Mouse (Mus musculus) MEL (cell line): ENCODE data around the gene Scarb2. TPM values are rescaled to one million over a fixed set of nuclear protein-coding genes. Genes with fewer than 3 reads are reported as not detected.

Source experiments
- DNase-seq: peaks from one replicate; pipeline ENCODE4 v3.0.0; 2011; ENCODE audit warnings: low read depth, low spot score
- H3K27ac ChIP-seq: 2 replicates; pipeline ENCODE4 v1.5.1; 2012; ENCODE audit warnings: low read depth, mild to moderate bottlenecking, control low read depth, low read length, moderate library complexity; ENCODE audit not compliant: control insufficient read depth
- H3K27me3 ChIP-seq, 2 experiments: fragments of 150-350 bp in 1 of 2; sonication (generic) in 1 of 2; 2 replicates each; pipeline ENCODE4 v1.6.1; 2012; ENCODE audit warnings: low read length in 2 of 2, mild to moderate bottlenecking in 2 of 2, improper control_type of control experiment in 1 of 2, moderate library complexity in 1 of 2; ENCODE audit not compliant: insufficient read depth in 2 of 2, control insufficient read depth in 1 of 2
- H3K36me3 ChIP-seq, 2 experiments: 2 replicates each; pipeline ENCODE4 v1.6.1; 2012 to 2014; ENCODE audit warnings: low read length in 2 of 2, improper control_type of control experiment in 1 of 2, inconsistent platforms in 1 of 2, mild to moderate bottlenecking in 1 of 2; ENCODE audit not compliant: insufficient read depth in 2 of 2, control insufficient read depth in 1 of 2
- H3K4me1 ChIP-seq, 2 experiments: fragments of 150-350 bp in 1 of 2; sonication (generic) in 1 of 2; 2 replicates each; pipeline ENCODE4 v1.6.1; 2012; ENCODE audit warnings: low read length in 2 of 2, improper control_type of control experiment in 1 of 2, mild to moderate bottlenecking in 1 of 2; ENCODE audit not compliant: insufficient read depth in 2 of 2, control insufficient read depth in 1 of 2
- H3K4me3 ChIP-seq, 2 experiments: fragments of 150-350 bp in 1 of 2; sonication (generic) in 1 of 2; 2 replicates each; pipeline ENCODE4 v1.5.1; 2012; ENCODE audit warnings: low read depth in 2 of 2, low read length in 2 of 2, mild to moderate bottlenecking in 2 of 2, moderate library complexity in 2 of 2, control low read depth in 1 of 2, improper control_type of control experiment in 1 of 2; ENCODE audit not compliant: control insufficient read depth in 1 of 2, insufficient read depth in 1 of 2
- H3K79me2 ChIP-seq: 2 replicates; pipeline ENCODE4 v1.6.1; 2012; ENCODE audit warnings: mild to moderate bottlenecking, low read length, moderate library complexity; ENCODE audit not compliant: control insufficient read depth, poor library complexity, insufficient read depth
- H3K9ac ChIP-seq: 2 replicates; pipeline ENCODE4 v1.6.1; 2012; ENCODE audit warnings: low read depth, mild to moderate bottlenecking, control low read depth, low read length, moderate library complexity; ENCODE audit not compliant: control insufficient read depth, poor library complexity, severe bottlenecking
- H3K9me3 ChIP-seq: fragments of 150-350 bp; sonication (generic); replicated peaks from 2 replicates; pipeline ENCODE4 v1.6.1; 2012; ENCODE audit warnings: mild to moderate bottlenecking, low read length, improper control_type of control experiment, moderate library complexity; ENCODE audit not compliant: insufficient read depth
- ELF1 ChIP-seq: IDR thresholded peaks from 2 replicates; pipeline ENCODE4 v1.6.1; 2014; ENCODE audit warnings: low read depth, mild to moderate bottlenecking, inconsistent platforms, low read length, improper control_type of control experiment, moderate library complexity
- EP300 ChIP-seq, 2 experiments: IDR thresholded peaks; 2 replicates each; pipeline ENCODE4 v1.6.1; 2011; ENCODE audit warnings: improper control_type of control experiment in 2 of 2, low read length in 2 of 2, low read depth in 1 of 2, mild to moderate bottlenecking in 1 of 2
- HCFC1 ChIP-seq: IDR thresholded peaks from 2 replicates; pipeline ENCODE4 v1.6.1; 2012; ENCODE audit warnings: low read depth, mild to moderate bottlenecking, inconsistent platforms, low read length, improper control_type of control experiment, moderate library complexity
- MAFK ChIP-seq: IDR thresholded peaks from 2 replicates; pipeline ENCODE4 v1.6.1; 2011; ENCODE audit warnings: low read depth, mild to moderate bottlenecking, low read length, improper control_type of control experiment, borderline replicate concordance
- MAZ ChIP-seq: IDR thresholded peaks from 2 replicates; pipeline ENCODE4 v1.6.1; 2012; ENCODE audit warnings: low read depth, mild to moderate bottlenecking, inconsistent platforms, low read length, improper control_type of control experiment
- MYC ChIP-seq: IDR thresholded peaks from 2 replicates; pipeline ENCODE4 v1.6.1; 2011; ENCODE audit warnings: low read depth, mild to moderate bottlenecking, low read length, improper control_type of control experiment, moderate library complexity
- POLR2AphosphoS5 ChIP-seq: IDR thresholded peaks from 2 replicates; pipeline ENCODE4 v1.6.1; 2012; ENCODE audit warnings: low read depth, borderline replicate concordance, mild to moderate bottlenecking, inconsistent platforms, low read length, moderate library complexity, mixed read lengths
- RAD21 ChIP-seq: IDR thresholded peaks from 2 replicates; pipeline ENCODE4 v1.6.1; 2011; ENCODE audit warnings: mild to moderate bottlenecking, low read depth, low read length, improper control_type of control experiment
- SIN3A ChIP-seq: IDR thresholded peaks from 2 replicates; pipeline ENCODE4 v1.6.1; 2012; ENCODE audit warnings: low read length, improper control_type of control experiment, inconsistent platforms
- TAL1 ChIP-seq: IDR thresholded peaks from 2 replicates; pipeline ENCODE4 v1.6.1; 2012; ENCODE audit warnings: mild to moderate bottlenecking, inconsistent platforms, low read length, moderate library complexity, mixed read lengths
- TCF12 ChIP-seq: IDR thresholded peaks from 2 replicates; pipeline ENCODE4 v1.6.1; 2014; ENCODE audit warnings: low read depth, mild to moderate bottlenecking, inconsistent platforms, low read length, improper control_type of control experiment, moderate library complexity
- USF1 ChIP-seq: IDR thresholded peaks from 2 replicates; pipeline ENCODE4 v1.6.1; 2014; ENCODE audit warnings: low read depth, mild to moderate bottlenecking, inconsistent platforms, low read length, improper control_type of control experiment, moderate library complexity
- USF2 ChIP-seq, 2 experiments: IDR thresholded peaks; 2 replicates each; pipeline ENCODE4 v1.6.1; 2011 to 2012; ENCODE audit warnings: improper control_type of control experiment in 2 of 2, low read length in 2 of 2, borderline replicate concordance in 1 of 2, inconsistent platforms in 1 of 2, low read depth in 1 of 2, mild to moderate bottlenecking in 1 of 2; ENCODE audit not compliant: insufficient read depth in 1 of 2
- ZC3H11A ChIP-seq: IDR thresholded peaks from 2 replicates; pipeline ENCODE4 v1.6.1; 2012; ENCODE audit warnings: low read depth, mild to moderate bottlenecking, inconsistent platforms, low read length, improper control_type of control experiment
- ZKSCAN1 ChIP-seq: IDR thresholded peaks from 2 replicates; pipeline ENCODE4 v1.6.1; 2012; ENCODE audit warnings: low read depth, mild to moderate bottlenecking, inconsistent platforms, low read length, improper control_type of control experiment, moderate library complexity
- polyA plus RNA-seq, 2 experiments: library from polyadenylated mRNA; stranded (reverse) in 1 of 2; unstranded in 1 of 2; fragments of >175 nt in 1 of 2; fragments of >200 nt in 1 of 2; gene quantifications; 2 replicates each; pipeline versions ENCODE4 v1.2.1 to v1.2.4; 2012; ENCODE audit warnings: low replicate concordance in 2 of 2, low read depth in 1 of 2; ENCODE audit not compliant: insufficient read length in 2 of 2, insufficient read depth in 1 of 2, missing spikeins in 1 of 2
- total RNA-seq: library from RNA; depleted of rRNA; stranded (reverse); fragments of 300-350 nt; gene quantifications from 2 replicates; pipeline ENCODE4 v1.2.3, GENCODE M21; 2012; rRNA removed

Scarb2 gene
- total and polyA plus RNA-seq, 3 experiments, result 13.6 to 16.5 TPM; not detected in 1

- no peaks in the 10 kb centered on the region; a peak in 1 of 4 replicates for H3K27me3 ChIP-seq
- no peaks in the 10 kb centered on the region for H3K79me2 ChIP-seq
- DNase-seq, result no peak
- TF ChIP-seq MAFK (no peak), EP300 (IDR thresholded peaks at IDR 0.05; ENCODE audit: low read depth in 1 of 2, low read length in 2 of 2) (no peak), SIN3A (no peak), RAD21 (no peak), HCFC1 (no peak), USF1 (no peak), MAZ (no peak), TAL1 (no peak), USF2 (IDR thresholded peaks at IDR 0.05; ENCODE audit: borderline replicate concordance in 1 of 2, insufficient read depth in 1 of 2, low read depth in 1 of 2, low read length in 2 of 2) (no peak), MYC (no peak), POLR2AphosphoS5 (no peak), ELF1 (no peak), ZC3H11A (no peak), TCF12 (no peak), ZKSCAN1 (no peak)
- H3K36me3 ChIP-seq, result peaks cover 0 to 14% of the 10 kb centered on the region in 2 experiments; a peak in 2 of 4 replicates
- H3K4me3 ChIP-seq, result no peak overlapping the region
- H3K4me1 ChIP-seq, result peaks cover 0 to 18% of the 10 kb centered on the region in 2 experiments; a peak in 2 of 4 replicates
- no peak overlapping the region for H3K27ac ChIP-seq
- no peaks in the 10 kb centered on the region for H3K9me3 ChIP-seq
- no peak overlapping the region for H3K9ac ChIP-seq
Observed at GRCm38 (mm10) chr5:92392542-92392941, 114.1 kb downstream of the Scarb2 start.

Other genes starting within 250 kb of the Scarb2 start
- gene Naaa, start 228.7 kb downstream of the Scarb2 start, total RNA-seq, result 2.2 TPM in 2 replicates
- 1 to 10 TPM in 1 of 2 experiments, not detected in 1; 6.7 TPM for gene Naaa, start 228.7 kb downstream of the Scarb2 start, polyA plus RNA-seq
- gene Sdad1, start 196.4 kb downstream of the Scarb2 start, total RNA-seq, result 70.9 and 72.4 TPM in 2 replicates
- gene Sdad1, start 196.4 kb downstream of the Scarb2 start, polyA plus RNA-seq, result 10 to 100 TPM in 1 of 2 experiments, not detected in 1; 73.0 TPM
- gene Cxcl9, start 178.8 kb downstream of the Scarb2 start, total RNA-seq, result not detected in 2 replicates
- gene Cxcl9, start 178.8 kb downstream of the Scarb2 start, polyA plus RNA-seq, result not detected
- gene Art3, start 175.0 kb downstream of the Scarb2 start, total RNA-seq, result not detected in 2 replicates
- gene Art3, start 175.0 kb downstream of the Scarb2 start, polyA plus RNA-seq, result not detected
- not detected in 2 replicates for gene Cxcl10, start 157.9 kb downstream of the Scarb2 start, total RNA-seq
- gene Cxcl10, start 157.9 kb downstream of the Scarb2 start, polyA plus RNA-seq, result under 1 TPM in 1 of 2 experiments, not detected in 1; 0.11 TPM
- gene Nup54, start 71.6 kb downstream of the Scarb2 start, total RNA-seq, result 60.4 and 67.5 TPM in 2 replicates
- 100 to 1,000 TPM in 1 of 2 experiments, not detected in 1; 106 TPM for gene Nup54, start 71.6 kb downstream of the Scarb2 start, polyA plus RNA-seq
- gene Fam47e, start 48.2 kb upstream of the Scarb2 start, total RNA-seq, result not detected in 2 replicates
- not detected for gene Fam47e, start 48.2 kb upstream of the Scarb2 start, polyA plus RNA-seq
- gene Stbd1, start 96.2 kb upstream of the Scarb2 start, total RNA-seq, result 1.4 and 1.5 TPM in 2 replicates
- gene Stbd1, start 96.2 kb upstream of the Scarb2 start, polyA plus RNA-seq, result 1 to 10 TPM in 1 of 2 experiments, not detected in 1; 2.9 TPM
- gene Ccdc158, start 168.4 kb upstream of the Scarb2 start, total RNA-seq, result not detected in 2 replicates
- under 1 TPM in 1 of 2 experiments, not detected in 1; 0.28 TPM for gene Ccdc158, start 168.4 kb upstream of the Scarb2 start, polyA plus RNA-seq
- not detected in 2 replicates for gene Shroom3, start 176.6 kb upstream of the Scarb2 start, total RNA-seq
- not detected for gene Shroom3, start 176.6 kb upstream of the Scarb2 start, polyA plus RNA-seq